Mouse (Mus musculus) thymus, adult 2 months (tissue): ENCODE results near the gene Dnaaf5.

Experiments used
- CTCF ChIP-seq: fragments of 200-500 bp; IDR thresholded peaks from 2 replicates; pipeline ENCODE4 v1.5.1; 2012; ENCODE audit warnings: mild to moderate bottlenecking, control low read depth, low read length, moderate library complexity, borderline replicate concordance; ENCODE audit not compliant: control insufficient read depth, poor library complexity, insufficient read depth; ENCODE audit errors: extremely low read depth
- POLR2A ChIP-seq: fragments of 200-500 bp; IDR thresholded peaks from 2 replicates; pipeline ENCODE4 v1.6.1; 2012; ENCODE audit warnings: mild to moderate bottlenecking, low read length, control low read depth, moderate library complexity; ENCODE audit not compliant: control insufficient read depth, poor library complexity, insufficient read depth; ENCODE audit errors: extremely low read depth

DNA sequence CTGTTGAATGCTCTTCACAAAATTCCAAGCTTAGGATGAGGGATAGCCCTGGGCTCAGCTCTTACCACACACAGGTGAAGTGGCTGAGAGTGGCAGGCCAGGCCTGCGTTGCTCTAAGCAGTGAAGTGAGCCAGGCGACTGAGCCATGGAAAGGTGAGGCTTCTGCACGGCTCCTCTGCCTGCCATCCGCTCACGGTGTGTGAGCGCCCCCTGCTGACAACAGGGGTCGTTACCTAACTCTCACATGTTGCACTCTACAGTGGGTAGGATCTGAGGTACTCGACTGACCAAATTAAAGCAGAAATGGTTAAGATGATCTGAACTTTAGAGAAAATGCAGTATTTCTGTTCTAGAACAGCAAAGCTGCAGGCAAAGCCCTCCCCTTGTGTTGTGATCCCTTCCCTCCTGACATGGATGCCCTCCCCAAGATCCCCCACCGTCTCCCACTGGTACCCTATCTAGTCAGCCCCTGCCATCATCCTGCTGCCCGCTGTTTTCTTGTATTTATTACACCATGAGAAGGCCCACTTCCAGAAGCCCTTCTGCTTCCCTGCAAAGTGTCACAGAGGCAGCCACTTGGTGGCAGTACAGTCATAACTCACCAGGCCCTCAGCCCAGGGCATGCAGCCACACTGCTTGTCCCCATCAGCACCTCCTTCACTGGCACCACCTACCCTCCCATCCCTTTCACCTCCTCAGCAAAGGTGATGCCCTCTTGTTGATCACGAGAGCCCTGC, 29.0 kb downstream of the Dnaaf5 start:
- TF ChIP-seq CTCF (peak; percentile 94; the same call in 1 of the 2 replicates), POLR2A (no peak)
